Mouse (Mus musculus): ENCODE results near the gene Sh3pxd2a. TPM values are rescaled to one million over a fixed set of nuclear protein-coding genes. Genes with fewer than 3 reads are reported as not detected.
"Not testable (repeated sequence)": the region's sequence is repeated elsewhere in the genome, so short reads cannot be mapped to it uniquely, and the experiment has no call there.

The Sh3pxd2a gene
- polyA plus RNA-seq, 1 experiment from 2014 or later: 2.7 TPM

GRCm38 (mm10) chr19:47405548-47405947 lies 58.7 kb downstream of the Sh3pxd2a start:
- Histone ChIP-seq H3K4me3 (no peak overlapping the region), H3K36me3 (peaks cover 17% of the 10 kb centered on the region; the same call in 1 of the 2 replicates), H3K4me1 (replicated peaks) (peaks cover 65% of the 10 kb centered on the region), H3K9me3 (0 out of 2 replicates have a peak, but pooled peaks cover 4% of the 10 kb centered on the region), H3K27me3 (ENCODE audit: insufficient read depth, poor library complexity, severe bottlenecking) (no peaks in the 10 kb centered on the region), H3K27ac (no peak overlapping the region)
- 94% methylated on average over 8 of the region's 8 CpGs for WGBS
- no peak for DNase-seq (ENCODE audit: low spot score)

GRCm38 (mm10) chr19:47403391-47404379 lies 60.5 kb downstream of the Sh3pxd2a start:
- H3K27ac ChIP-seq: peak overlapping the region; percentile 69
- no peaks in the 10 kb centered on the region for H3K27me3 ChIP-seq (ENCODE audit: insufficient read depth, poor library complexity, severe bottlenecking)
- 0 out of 2 replicates have a peak, but pooled peaks cover 4% of the 10 kb centered on the region for H3K9me3 ChIP-seq
- peaks cover 16% of the 10 kb centered on the region; the same call in 1 of the 2 replicates for H3K36me3 ChIP-seq
- H3K4me3 ChIP-seq: no peak overlapping the region
- DNase-seq (ENCODE audit: low spot score): no peak
- WGBS: 64% methylated on average over 3 of the region's 3 CpGs
- H3K4me1 ChIP-seq (replicated peaks): peaks cover 55% of the 10 kb centered on the region

- no peak for DNase-seq (ENCODE audit: low spot score)
- Histone ChIP-seq H3K4me3 (no peak overlapping the region), H3K27ac (peak overlapping the region; percentile 69), H3K9me3 (0 out of 2 replicates have a peak, but pooled peaks cover 2% of the 10 kb centered on the region), H3K27me3 (ENCODE audit: insufficient read depth, poor library complexity, severe bottlenecking) (no peaks in the 10 kb centered on the region), H3K36me3 (peaks cover 9% of the 10 kb centered on the region; the same call in 1 of the 2 replicates), H3K4me1 (replicated peaks) (peaks cover 56% of the 10 kb centered on the region)
- 31% methylated on average over 6 of the region's 6 CpGs for WGBS
Measured at GRCm38 (mm10) chr19:47402976-47403375, 61.2 kb downstream of the Sh3pxd2a start.

GRCm38 (mm10) chr19:47402544-47402943 lies 61.7 kb downstream of the Sh3pxd2a start:
- no peaks in the 10 kb centered on the region for H3K27me3 ChIP-seq (ENCODE audit: insufficient read depth, poor library complexity, severe bottlenecking)
- H3K36me3 ChIP-seq: peaks cover 9% of the 10 kb centered on the region
- H3K4me3 ChIP-seq: no peak overlapping the region
- no peak for DNase-seq (ENCODE audit: low spot score)
- peaks cover 56% of the 10 kb centered on the region for H3K4me1 ChIP-seq (replicated peaks)
- no peaks in the 10 kb centered on the region for H3K9me3 ChIP-seq
- peak overlapping the region; percentile 69 for H3K27ac ChIP-seq
- 83% methylated on average over 4 of the region's 4 CpGs for WGBS

- Histone ChIP-seq H3K36me3 (peaks cover 18% of the 10 kb centered on the region), H3K4me3 (no peak overlapping the region), H3K9me3 (no peaks in the 10 kb centered on the region), H3K27ac (no peak overlapping the region), H3K4me1 (replicated peaks) (peaks cover 52% of the 10 kb centered on the region), H3K27me3 (ENCODE audit: insufficient read depth, poor library complexity, severe bottlenecking) (no peaks in the 10 kb centered on the region)
- 93% methylated on average over 4 of the region's 4 CpGs for WGBS
- DNase-seq (ENCODE audit: low spot score): no peak
Measured at GRCm38 (mm10) chr19:47399709-47400108, 64.5 kb downstream of the Sh3pxd2a start.

GRCm38 (mm10) chr19:47399029-47399428 lies 65.2 kb downstream of the Sh3pxd2a start:
- DNase-seq (ENCODE audit: low spot score): no peak
- Histone ChIP-seq H3K9me3 (no peaks in the 10 kb centered on the region), H3K27ac (no peak overlapping the region), H3K4me1 (replicated peaks) (peaks cover 51% of the 10 kb centered on the region), H3K27me3 (ENCODE audit: insufficient read depth, poor library complexity, severe bottlenecking) (no peaks in the 10 kb centered on the region), H3K36me3 (peaks cover 18% of the 10 kb centered on the region), H3K4me3 (no peak overlapping the region)
- WGBS: 96% methylated on average over 11 of the region's 11 CpGs

- DNase-seq (ENCODE audit: low spot score): no peak
- Histone ChIP-seq H3K27me3 (ENCODE audit: insufficient read depth, poor library complexity, severe bottlenecking) (no peaks in the 10 kb centered on the region), H3K27ac (peak overlapping the region; percentile 57), H3K4me3 (no peak overlapping the region), H3K9me3 (no peaks in the 10 kb centered on the region), H3K4me1 (replicated peaks) (peaks cover 42% of the 10 kb centered on the region), H3K36me3 (peaks cover 22% of the 10 kb centered on the region)
- WGBS: 58% methylated on average over 18 of the region's 18 CpGs
Measured at GRCm38 (mm10) chr19:47397882-47398671, 66.1 kb downstream of the Sh3pxd2a start.

- H3K36me3 ChIP-seq: peaks cover 31% of the 10 kb centered on the region
- 86% methylated on average over 4 of the region's 4 CpGs for WGBS
- no peak for DNase-seq (ENCODE audit: low spot score)
- H3K27ac ChIP-seq: no peak overlapping the region
- no peaks in the 10 kb centered on the region for H3K27me3 ChIP-seq (ENCODE audit: insufficient read depth, poor library complexity, severe bottlenecking)
- no peaks in the 10 kb centered on the region for H3K9me3 ChIP-seq
- no peak overlapping the region for H3K4me3 ChIP-seq
- peaks cover 20% of the 10 kb centered on the region for H3K4me1 ChIP-seq (replicated peaks)
Measured at GRCm38 (mm10) chr19:47395338-47395737, 68.9 kb downstream of the Sh3pxd2a start.

GRCm38 (mm10) chr19:47394781-47395180 lies 69.4 kb downstream of the Sh3pxd2a start:
- not testable (repeated sequence) for H3K27me3 ChIP-seq (ENCODE audit: insufficient read depth, poor library complexity, severe bottlenecking); H3K9me3 ChIP-seq; H3K4me3 ChIP-seq; H3K27ac ChIP-seq; DNase-seq (ENCODE audit: low spot score)
- H3K36me3 ChIP-seq: peaks cover 31% of the 10 kb centered on the region
- 92% methylated on average over 1 of the region's 1 CpGs for WGBS
- peaks cover 20% of the 10 kb centered on the region for H3K4me1 ChIP-seq (replicated peaks)

GRCm38 (mm10) chr19:47390878-47391277 lies 73.3 kb downstream of the Sh3pxd2a start:
- H3K4me1 ChIP-seq (replicated peaks): peaks cover 24% of the 10 kb centered on the region
- no peak overlapping the region for H3K4me3 ChIP-seq
- no peaks in the 10 kb centered on the region for H3K9me3 ChIP-seq
- no peaks in the 10 kb centered on the region for H3K27me3 ChIP-seq (ENCODE audit: insufficient read depth, poor library complexity, severe bottlenecking)
- H3K27ac ChIP-seq: no peak overlapping the region
- H3K36me3 ChIP-seq: peaks cover 17% of the 10 kb centered on the region; the same call in 1 of the 2 replicates
- 84% methylated on average over 13 of the region's 13 CpGs for WGBS
- DNase-seq (ENCODE audit: low spot score): no peak

- Histone ChIP-seq H3K27ac (peak overlapping the region; percentile 64), H3K4me1 (replicated peaks) (peaks cover 33% of the 10 kb centered on the region), H3K36me3 (peaks cover 7% of the 10 kb centered on the region; the same call in 1 of the 2 replicates), H3K9me3 (no peaks in the 10 kb centered on the region), H3K27me3 (ENCODE audit: insufficient read depth, poor library complexity, severe bottlenecking) (no peaks in the 10 kb centered on the region), H3K4me3 (no peak overlapping the region)
- WGBS: 78% methylated on average over 3 of the region's 3 CpGs
- DNase-seq (ENCODE audit: low spot score): no peak
Measured at GRCm38 (mm10) chr19:47387887-47388286, 76.3 kb downstream of the Sh3pxd2a start.

- no peaks in the 10 kb centered on the region for H3K9me3 ChIP-seq
- WGBS: 62% methylated on average over 6 of the region's 6 CpGs
- peak overlapping the region; percentile 64 for H3K27ac ChIP-seq
- no peak overlapping the region for H3K4me3 ChIP-seq
- no peak for DNase-seq (ENCODE audit: low spot score)
- H3K4me1 ChIP-seq (replicated peaks): peaks cover 33% of the 10 kb centered on the region
- no peaks in the 10 kb centered on the region for H3K27me3 ChIP-seq (ENCODE audit: insufficient read depth, poor library complexity, severe bottlenecking)
- H3K36me3 ChIP-seq: peaks cover 3% of the 10 kb centered on the region; the same call in 1 of the 2 replicates
Measured at GRCm38 (mm10) chr19:47387395-47387794, 76.8 kb downstream of the Sh3pxd2a start.
